Mouse (Mus musculus): ENCODE data around the gene Hesx1.

DNA sequence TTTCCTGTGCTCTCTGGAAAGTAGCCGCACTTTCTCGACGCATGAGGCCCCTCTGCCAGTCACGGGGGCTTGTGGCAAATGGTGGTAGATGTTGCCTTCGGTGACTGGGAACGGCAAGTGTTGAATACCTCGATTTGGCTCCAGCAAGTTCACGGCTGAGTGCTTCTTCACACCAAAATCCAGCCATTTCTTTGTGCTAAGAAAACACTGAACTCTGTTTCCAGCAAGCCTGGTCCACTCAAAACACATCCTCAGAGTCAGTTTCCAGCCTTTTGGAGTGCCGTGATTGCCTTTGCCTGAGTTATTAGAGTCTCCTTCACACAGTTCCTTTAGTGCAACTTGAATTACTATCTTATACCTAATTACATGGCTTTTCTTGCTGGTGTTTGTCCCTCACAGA, 55.8 kb downstream of the Hesx1 start:
- no peak for TF ChIP-seq CTCF (IDR thresholded peaks at IDR 0.05; ENCODE audit: extremely low read depth, insufficient read depth, low read length)
- no peak for TF ChIP-seq POLR2A (IDR thresholded peaks at IDR 0.05; ENCODE audit: extremely low read depth, insufficient read depth, low read length)
